ENCODE assay signal across 8 mouse cellular contexts in genomic region chr17:33929371-33930279, GRCm38 (mm10). TPM values are rescaled to one million over a fixed set of nuclear protein-coding genes. Genes with fewer than 3 reads are reported as not detected.
DNase-seq lines count a peak whose midpoint lies in the region; ATAC-seq lines count a peak whose summit lies in the region.

Gene Rgl2, plus strand, starts transcription at chr17:33929543.

- H3K27ac ChIP-seq in hindbrain, embryonic 13.5 days = peak within 1 kb of the TSS; percentile 97

- peaks cover 46% of the 10 kb centered on the region for H3K36me3 ChIP-seq in hindbrain, embryonic 13.5 days

- peak; percentile 84 for ATAC-seq in hindbrain, embryonic 13.5 days (ENCODE audit: low FRiP score)

- H3K4me2 ChIP-seq in hindbrain, embryonic 13.5 days = peak within 1 kb of the TSS; percentile 99

- H3K9me3 ChIP-seq in hindbrain, embryonic 13.5 days = no peaks in the 10 kb centered on the region

- peaks cover 31% of the 10 kb centered on the region for H3K4me1 ChIP-seq in hindbrain, embryonic 13.5 days (replicated peaks)

- no peaks in the 10 kb centered on the region for H3K27me3 ChIP-seq in hindbrain, embryonic 13.5 days

- peak within 1 kb of the TSS; percentile 90 for H3K4me3 ChIP-seq in hindbrain, embryonic 13.5 days

- DNase-seq in R1 (ENCODE audit: low read depth, low spot score) = peak; percentile 94
- DNase-seq in cerebellum, postnatal 14 days = peak; percentile 98
- DNase-seq in frontal cortex, postnatal 25 days (ENCODE audit: low spot score in 2 of 2) = peak; percentile 86 to 88
- DNase-seq in layer of hippocampus, postnatal 14 days (ENCODE audit: low spot score in 2 of 2) = peak; percentile 93 to 94
- peak; percentile 94 for DNase-seq in lung, postnatal 14 days
- DNase-seq in ovary, postnatal 36 days (ENCODE audit: low spot score) = peak; percentile 94
- DNase-seq in thymus, postnatal 14 days = peak; percentile 98

- under 1% methylated on average over 70 of the region's 80 CpGs for WGBS in hindbrain, embryonic 13.5 days

- H3K9ac ChIP-seq in hindbrain, embryonic 13.5 days = peak within 1 kb of the TSS; percentile 95

RNA-seq across cellular contexts. Expression of gene Rgl2, which starts in this region (rescaled TPM):
- 56.7 and 56.9 TPM in 2 replicates for polyA plus RNA-seq in hindbrain, embryonic 13.5 days (2015; fragmentation: Nextera tagmentation; extraction: Ambion mirVana)
- total RNA-seq in layer of hippocampus, postnatal 14 days (2021) = 10 to 100 TPM; 67.0 to 68.9 TPM

Comparison
In these comparisons a context has a peak if more than half of its experiments do, and no peak if none do; other contexts are left out.
1. Peak in every context shown above with its lines: DNase-seq, ATAC-seq, H3K4me3 ChIP-seq and H3K27ac ChIP-seq.